Mouse (Mus musculus) erythroblast, embryonic 14.5 days (primary cell): ENCODE measurements around the gene Adora3.

Experiments
- GATA1 ChIP-seq: IDR thresholded peaks from 2 replicates; pipeline ENCODE4 v1.6.1; 2012; ENCODE audit warnings: low read length, inconsistent platforms, mixed read lengths
- TAL1 ChIP-seq: IDR thresholded peaks from 3 replicates; pipeline ENCODE4 v1.6.1; 2012; ENCODE audit warnings: low read length, inconsistent platforms, mixed read lengths

DNA sequence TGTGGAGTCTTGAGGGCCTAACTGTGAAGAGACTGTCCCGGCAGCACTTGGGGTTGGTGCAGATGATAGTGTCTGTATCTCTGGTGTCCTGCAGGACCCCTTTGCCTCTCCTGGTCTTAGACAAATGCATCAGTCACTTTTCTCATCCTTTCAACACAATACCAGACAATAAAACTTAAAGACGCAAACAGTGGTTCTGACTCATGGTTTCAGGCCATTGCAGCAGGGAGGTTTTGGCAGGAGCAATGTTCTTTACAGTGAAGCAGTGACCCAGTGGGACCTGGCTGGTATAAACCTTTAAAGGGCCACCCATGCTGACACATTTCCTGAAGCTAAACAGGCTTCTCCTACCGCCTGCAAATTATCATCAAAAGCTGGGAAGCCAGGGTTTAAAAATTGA, 20.5 kb downstream of the Adora3 start:
- TF ChIP-seq TAL1 = no peak
- TF ChIP-seq GATA1 = no peak
